Mouse (Mus musculus) lung, embryonic 16.5 days (tissue): ENCODE measurements around the gene Glud1. TPM values are rescaled to one million over a fixed set of nuclear protein-coding genes. Genes with fewer than 3 reads are reported as not detected.

Experiments
- ATAC-seq: fragments of 200-750 bp; cut with Nextera tagmentation; 2 replicates; pipeline ENCODE4 v1.8.0; 2017; ENCODE audit warnings: low read depth, mild to moderate bottlenecking, moderate library complexity
- H3K27ac ChIP-seq: fragments of 300-500 bp; sonication (generic); 2 replicates; pipeline ENCODE4 v1.5.1; 2014; ENCODE audit warnings: mild to moderate bottlenecking, control low read depth, low read length
- H3K27me3 ChIP-seq: fragments of 300-500 bp; sonication (generic); 2 replicates; pipeline ENCODE4 v1.6.1; 2014; ENCODE audit warnings: low read depth, low read length, mixed read lengths; ENCODE audit not compliant: control insufficient read depth, insufficient read depth
- H3K36me3 ChIP-seq: fragments of 300-500 bp; sonication (generic); 2 replicates; pipeline ENCODE4 v1.6.1; 2014; ENCODE audit warnings: low read length; ENCODE audit not compliant: control insufficient read depth, insufficient read depth
- H3K4me1 ChIP-seq: fragments of 300-500 bp; sonication (generic); replicated peaks from 2 replicates; pipeline ENCODE4 v1.6.1; 2014; ENCODE audit warnings: low read length, mixed read lengths; ENCODE audit not compliant: control insufficient read depth, insufficient read depth
- H3K4me2 ChIP-seq: fragments of 300-500 bp; sonication (generic); 2 replicates; pipeline ENCODE4 v1.6.1; 2014; ENCODE audit warnings: low read depth, low read length, control low read depth
- H3K4me3 ChIP-seq: fragments of 300-500 bp; sonication (generic); 2 replicates; pipeline ENCODE4 v1.5.1; 2014; ENCODE audit warnings: mild to moderate bottlenecking, low read length, control low read depth
- H3K9ac ChIP-seq: fragments of 300-500 bp; sonication (generic); 2 replicates; pipeline ENCODE4 v1.6.1; 2014; ENCODE audit warnings: low read length, control low read depth
- H3K9me3 ChIP-seq: fragments of 300-500 bp; sonication (generic); 2 replicates; pipeline ENCODE4 v1.6.1; 2016; ENCODE audit warnings: low read length; ENCODE audit not compliant: control insufficient read depth
- WGBS: fragments of 180-500 bp; shearing (Covaris S2); extraction: QIAGEN DNeasy Blood & Tissue Kit; methylation state at CpG from one replicate; pipeline ENCODE4 v1.1.7; 2014; 5-methylcytosine and 5-hydroxymethylcytosine counted together
- polyA plus RNA-seq: library from polyadenylated mRNA; unstranded; fragments of >200 nt; fragmentation: Nextera tagmentation; extraction: Ambion mirVana; gene quantifications from 2 replicates; pipeline ENCODE4 v1.2.1, GENCODE M21; 2015

The Glud1 gene
- polyA plus RNA-seq, 1 experiment from 2014 or later = 56.7 TPM

GRCm38 (mm10) chr14:34343078-34343477, 32.6 kb downstream of the Glud1 start:
- no peak overlapping the region for H3K4me2 ChIP-seq
- no peak for ATAC-seq
- no peak overlapping the region for H3K9ac ChIP-seq
- no peak overlapping the region for H3K4me3 ChIP-seq
- no peaks in the 10 kb centered on the region for H3K4me1 ChIP-seq
- no peaks in the 10 kb centered on the region for H3K9me3 ChIP-seq
- H3K27me3 ChIP-seq = no peaks in the 10 kb centered on the region
- H3K27ac ChIP-seq = no peak overlapping the region
- H3K36me3 ChIP-seq = peaks cover 21% of the 10 kb centered on the region
- 85% methylated on average over 4 of the region's 4 CpGs for WGBS

- 89% methylated on average over 5 of the region's 5 CpGs for WGBS
- H3K27ac ChIP-seq = no peak overlapping the region
- no peaks in the 10 kb centered on the region for H3K27me3 ChIP-seq
- H3K4me2 ChIP-seq = no peak overlapping the region
- no peak overlapping the region for H3K4me3 ChIP-seq
- H3K9ac ChIP-seq = no peak overlapping the region
- H3K36me3 ChIP-seq = peaks cover 21% of the 10 kb centered on the region
- no peaks in the 10 kb centered on the region for H3K9me3 ChIP-seq
- ATAC-seq = no peak
- no peaks in the 10 kb centered on the region for H3K4me1 ChIP-seq
Observed at GRCm38 (mm10) chr14:34344361-34344760, 33.8 kb downstream of the Glud1 start.

GRCm38 (mm10) chr14:34345771-34346566, 35.4 kb downstream of the Glud1 start:
- no peak overlapping the region for H3K9ac ChIP-seq
- no peak overlapping the region for H3K4me3 ChIP-seq
- no peak overlapping the region; the same call in 1 of the 2 replicates for H3K27ac ChIP-seq
- H3K36me3 ChIP-seq = peaks cover 15% of the 10 kb centered on the region
- H3K9me3 ChIP-seq = no peaks in the 10 kb centered on the region
- 47% methylated on average over 12 of the region's 12 CpGs for WGBS
- H3K4me2 ChIP-seq = no peak overlapping the region
- peak; percentile 54; the same call in 1 of the 2 replicates for ATAC-seq
- H3K27me3 ChIP-seq = no peaks in the 10 kb centered on the region
- no peaks in the 10 kb centered on the region for H3K4me1 ChIP-seq

GRCm38 (mm10) chr14:34347084-34347483, 36.6 kb downstream of the Glud1 start:
- ATAC-seq = no peak
- no peaks in the 10 kb centered on the region for H3K4me1 ChIP-seq
- H3K27me3 ChIP-seq = no peaks in the 10 kb centered on the region
- no peak overlapping the region for H3K4me3 ChIP-seq
- H3K9me3 ChIP-seq = no peaks in the 10 kb centered on the region
- 90% methylated on average over 5 of the region's 5 CpGs for WGBS
- H3K36me3 ChIP-seq = peaks cover 11% of the 10 kb centered on the region
- H3K27ac ChIP-seq = no peak overlapping the region
- H3K4me2 ChIP-seq = no peak overlapping the region
- H3K9ac ChIP-seq = no peak overlapping the region

- Histone ChIP-seq H3K4me1 (no peaks in the 10 kb centered on the region), H3K9ac (no peak overlapping the region), H3K9me3 (no peaks in the 10 kb centered on the region), H3K27me3 (no peaks in the 10 kb centered on the region), H3K4me2 (no peak overlapping the region), H3K4me3 (no peak overlapping the region), H3K27ac (no peak overlapping the region), H3K36me3 (peaks cover 2% of the 10 kb centered on the region; the same call in 1 of the 2 replicates)
- no peak for ATAC-seq
- 62% methylated on average over 7 of the region's 7 CpGs for WGBS
Observed at GRCm38 (mm10) chr14:34348301-34348700, 37.8 kb downstream of the Glud1 start.

DNA sequence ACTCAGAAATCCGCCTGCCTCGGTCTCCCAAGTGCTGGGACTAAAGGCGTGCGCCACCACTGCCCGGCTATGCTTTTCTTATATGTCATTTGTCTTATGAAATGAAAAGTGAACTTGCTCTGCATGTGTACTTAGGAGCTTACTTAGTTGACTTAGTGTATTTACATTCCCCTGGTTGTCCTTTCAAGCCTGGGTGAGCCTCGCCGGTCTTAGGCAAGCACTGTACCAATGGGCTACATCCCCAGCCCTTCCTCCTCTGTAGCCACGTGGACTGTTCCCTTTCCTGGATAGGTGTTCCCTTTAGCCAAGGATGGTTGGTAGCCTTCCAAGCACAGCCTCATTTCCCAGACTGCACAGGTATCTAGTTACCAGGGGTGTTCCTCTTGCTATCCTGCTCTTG, 38.5 kb downstream of the Glud1 start:
- H3K27me3 ChIP-seq = no peaks in the 10 kb centered on the region
- peak; percentile 86 for ATAC-seq
- H3K27ac ChIP-seq = no peak overlapping the region
- no peak overlapping the region for H3K4me2 ChIP-seq
- WGBS = 48% methylated on average over 8 of the region's 8 CpGs
- H3K4me3 ChIP-seq = no peak overlapping the region
- no peak overlapping the region for H3K9ac ChIP-seq
- H3K9me3 ChIP-seq = no peaks in the 10 kb centered on the region
- no peaks in the 10 kb centered on the region for H3K36me3 ChIP-seq
- H3K4me1 ChIP-seq = no peaks in the 10 kb centered on the region

DNA sequence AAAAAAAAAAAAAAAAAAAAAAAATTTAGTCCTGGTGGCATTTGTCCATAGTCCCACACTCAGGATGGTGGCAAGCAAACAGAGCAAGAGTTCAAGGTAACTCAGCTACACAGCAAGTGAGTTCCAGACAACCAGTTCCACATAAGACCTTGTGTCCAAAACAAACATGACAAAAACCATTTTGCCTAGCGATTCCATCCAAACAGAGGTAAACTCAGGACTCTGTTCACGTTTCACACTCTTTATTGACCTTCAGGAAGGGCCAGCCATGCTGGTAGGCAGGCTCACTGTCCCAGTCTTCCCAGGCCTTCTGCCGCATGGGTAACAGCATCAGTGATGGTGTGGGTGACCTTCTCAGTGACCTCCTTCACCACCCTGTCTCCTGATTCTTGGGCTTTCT, 41.1 kb downstream of the Glud1 start:
- no peaks in the 10 kb centered on the region for H3K9me3 ChIP-seq
- WGBS = 60% methylated on average over 3 of the region's 3 CpGs
- no peak for ATAC-seq
- H3K4me3 ChIP-seq = no peak overlapping the region
- no peak overlapping the region for H3K4me2 ChIP-seq
- no peak overlapping the region for H3K27ac ChIP-seq
- H3K36me3 ChIP-seq = no peaks in the 10 kb centered on the region
- no peaks in the 10 kb centered on the region for H3K4me1 ChIP-seq
- no peaks in the 10 kb centered on the region for H3K27me3 ChIP-seq
- no peak overlapping the region for H3K9ac ChIP-seq

GRCm38 (mm10) chr14:34352523-34352922, 42.0 kb downstream of the Glud1 start:
- H3K4me3 ChIP-seq = no peak overlapping the region
- H3K4me1 ChIP-seq = no peaks in the 10 kb centered on the region
- no peak for ATAC-seq
- 59% methylated on average over 6 of the region's 6 CpGs for WGBS
- H3K36me3 ChIP-seq = no peaks in the 10 kb centered on the region
- no peak overlapping the region for H3K27ac ChIP-seq
- no peak overlapping the region for H3K9ac ChIP-seq
- no peaks in the 10 kb centered on the region for H3K27me3 ChIP-seq
- no peaks in the 10 kb centered on the region for H3K9me3 ChIP-seq
- no peak overlapping the region for H3K4me2 ChIP-seq

DNA sequence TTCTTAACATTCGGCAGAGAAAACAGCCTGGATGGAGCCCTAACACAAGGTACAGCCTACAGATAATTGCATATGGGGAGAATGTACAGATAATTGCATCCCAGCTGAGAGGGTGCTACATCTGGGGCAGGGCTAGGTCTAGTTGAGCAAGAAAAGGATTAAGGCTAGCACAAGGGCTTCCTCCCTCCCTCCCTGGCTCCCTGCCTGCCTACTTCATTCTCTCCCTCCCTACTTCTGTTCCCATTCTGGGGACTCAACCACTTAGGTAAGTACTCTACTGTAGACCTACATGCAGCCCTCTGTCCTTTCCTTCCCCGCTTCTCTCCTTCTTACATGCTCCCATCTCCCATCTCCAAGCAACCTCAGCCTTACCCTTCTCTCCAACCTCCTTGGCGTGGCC, 42.8 kb downstream of the Glud1 start:
- Histone ChIP-seq H3K4me3 (no peak overlapping the region), H3K9ac (no peak overlapping the region), H3K4me2 (no peak overlapping the region), H3K4me1 (peaks cover 2% of the 10 kb centered on the region; the same call in 1 of the 2 replicates), H3K36me3 (no peaks in the 10 kb centered on the region), H3K9me3 (no peaks in the 10 kb centered on the region), H3K27me3 (no peaks in the 10 kb centered on the region), H3K27ac (no peak overlapping the region)
- no peak for ATAC-seq
- 83% methylated on average over 3 of the region's 3 CpGs for WGBS
